Mouse (Mus musculus) lung, postnatal 36 days (tissue): ENCODE data around the gene Qser1.
"Not testable (repeated sequence)": the region's sequence is repeated elsewhere in the genome, so short reads cannot be mapped to it uniquely, and the experiment has no call there.

Experiments
- DNase-seq: peaks from one replicate; pipeline ENCODE4 v3.0.0; 2022; ENCODE audit warnings: mixed read lengths

Qser1 gene

DNA sequence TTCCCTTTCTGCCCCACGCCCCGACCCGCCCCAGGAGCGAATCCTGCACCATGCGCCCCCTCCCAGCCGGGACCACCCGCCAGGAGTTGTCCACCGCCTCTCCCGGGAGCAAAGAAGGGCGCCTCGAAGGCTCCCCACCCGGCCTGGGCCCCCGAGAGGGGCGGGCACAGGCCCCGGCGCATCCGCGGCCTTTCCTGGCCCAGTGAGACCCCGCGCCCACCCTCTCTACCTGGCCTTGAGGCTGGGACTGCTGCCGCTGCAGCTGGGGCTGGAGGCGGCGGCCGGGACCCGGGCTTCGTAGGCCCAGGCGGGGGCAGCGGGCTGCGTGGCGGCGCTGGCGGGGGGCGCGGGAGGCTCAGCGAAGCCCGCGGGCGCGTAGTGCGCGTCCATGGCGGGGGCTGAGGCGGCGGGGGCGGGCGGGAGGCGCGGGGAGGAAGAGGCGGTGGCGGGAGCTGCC is at the start of gene Qser1:
Qser1 (minus strand) TSS at position 390 of the 457 bp plus-strand sequence.
- peak; percentile 4 for DNase-seq

DNA sequence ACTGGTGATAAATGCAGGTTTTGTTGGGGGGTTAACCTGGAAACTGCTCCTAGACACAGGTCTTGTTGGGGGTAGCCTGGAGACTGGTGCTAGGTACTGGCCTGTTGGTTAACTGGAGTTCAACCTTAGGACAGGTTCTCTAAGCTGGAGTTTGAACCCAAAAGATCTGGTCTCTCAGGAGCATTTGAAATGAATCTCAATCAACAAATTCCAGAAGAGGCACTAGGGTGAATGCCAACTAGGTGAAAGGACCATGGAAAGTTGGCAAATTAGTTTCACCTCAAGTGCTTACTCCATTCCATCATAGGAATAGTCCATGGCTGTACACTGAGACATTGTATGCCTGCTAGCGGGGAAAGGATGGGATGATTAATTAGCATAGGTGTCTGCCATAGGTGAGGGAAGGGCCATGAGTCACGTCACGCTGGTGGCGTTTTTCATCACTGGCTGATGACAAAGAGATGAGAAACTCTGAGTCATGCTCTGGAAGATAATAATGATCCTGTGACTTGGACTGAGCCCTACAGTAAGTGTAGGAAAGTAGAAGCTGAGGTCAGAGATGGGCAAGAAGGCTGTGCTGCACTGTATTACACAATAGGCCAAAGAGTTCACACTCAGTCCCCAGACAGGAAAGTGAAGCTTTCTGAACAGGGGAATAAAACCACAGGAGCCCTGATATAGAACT is 47.8 kb upstream of the Qser1 start:
- no peak for DNase-seq

- DNase-seq = no peak
Measured at GRCm38 (mm10) chr2:104860426-104860825, 43.9 kb upstream of the Qser1 start.

- no peak for DNase-seq
Measured at GRCm38 (mm10) chr2:104859060-104859459, 42.5 kb upstream of the Qser1 start.

DNA sequence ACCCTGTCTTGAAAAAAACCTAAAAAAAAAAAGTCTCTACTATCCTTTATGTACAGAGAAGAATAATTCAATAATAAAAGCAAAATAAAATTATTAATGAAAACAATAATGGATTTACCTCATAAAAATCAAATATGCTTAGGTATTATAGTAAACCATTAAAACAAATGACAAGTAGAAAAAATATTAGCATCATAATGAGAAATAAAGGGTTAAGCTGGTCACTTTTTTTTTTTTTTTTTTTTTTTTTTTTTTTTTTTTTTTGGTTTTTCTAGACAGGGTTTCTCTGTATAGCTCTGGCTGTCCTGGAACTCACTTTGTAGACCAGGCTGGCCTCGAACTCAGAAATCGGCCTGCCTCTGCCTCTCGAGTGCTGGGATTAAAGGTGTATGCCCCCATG is 41.5 kb upstream of the Qser1 start:
- not testable (repeated sequence) for DNase-seq

DNA sequence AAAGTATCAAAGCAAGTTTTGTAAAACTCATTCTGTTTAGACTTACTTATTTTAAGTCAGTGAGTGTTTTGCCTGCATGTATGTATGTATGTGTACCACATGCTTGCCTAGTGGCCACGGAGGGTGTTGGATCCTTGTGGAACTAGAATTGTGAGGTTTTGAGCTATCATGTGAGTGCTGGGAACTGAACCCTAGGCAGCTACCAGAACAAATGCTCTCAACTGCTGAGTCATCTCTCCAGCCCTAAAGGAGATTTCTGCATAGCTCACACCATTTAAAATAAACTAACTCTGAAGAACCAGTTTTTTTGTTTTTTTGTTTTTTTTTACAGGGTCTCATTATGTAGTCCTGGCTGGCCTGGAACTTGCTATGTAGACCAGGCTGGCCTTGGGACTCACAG is 39.7 kb upstream of the Qser1 start:
- no peak for DNase-seq

DNA sequence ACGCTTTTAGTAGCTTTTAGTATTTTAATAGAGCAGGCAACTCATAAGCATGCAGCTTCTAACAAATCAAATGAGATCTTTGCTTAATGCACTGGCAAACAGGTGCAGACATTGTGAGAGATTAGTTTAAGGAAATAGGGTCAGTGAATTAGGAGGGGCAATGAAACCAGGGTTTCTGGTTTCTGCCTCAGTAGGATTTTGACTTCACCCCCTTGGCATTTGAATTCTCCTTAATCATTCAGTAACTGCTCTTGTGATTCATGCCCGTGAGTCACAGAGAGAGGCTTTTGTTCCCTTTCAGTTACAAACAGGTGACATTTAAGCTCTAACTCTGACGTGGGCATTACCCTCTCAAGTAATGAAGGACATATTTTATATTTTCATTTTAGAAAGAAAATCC is 39.2 kb upstream of the Qser1 start:
- no peak for DNase-seq

DNA sequence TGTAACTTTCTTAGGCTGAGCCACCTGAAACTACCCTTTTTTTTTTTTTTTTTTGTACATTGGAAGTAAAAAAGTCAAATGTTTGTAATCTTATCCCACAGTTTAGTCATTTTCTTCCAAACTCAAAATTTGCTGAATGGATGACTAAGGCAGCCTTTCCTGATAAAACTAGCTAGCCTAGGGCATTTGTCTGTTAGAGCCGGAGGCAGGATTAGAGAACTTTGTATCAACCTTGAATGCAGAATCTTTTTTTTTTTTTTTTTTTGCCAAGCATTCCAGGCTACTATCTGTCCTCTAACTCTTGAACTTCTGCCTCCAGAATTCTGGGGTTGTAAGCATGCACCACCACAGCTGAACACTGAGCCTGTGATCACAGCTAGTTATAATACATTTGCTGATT is 38.3 kb upstream of the Qser1 start:
- DNase-seq = no peak

GRCm38 (mm10) chr2:104852546-104852945 is 36.0 kb upstream of the Qser1 start:
- no peak for DNase-seq

GRCm38 (mm10) chr2:104851686-104852085 is 35.1 kb upstream of the Qser1 start:
- DNase-seq = no peak

GRCm38 (mm10) chr2:104849991-104850359 is 33.4 kb upstream of the Qser1 start:
- peak; percentile 3 for DNase-seq

- peak; percentile 68 for DNase-seq
Measured at GRCm38 (mm10) chr2:104849276-104849990, 32.9 kb upstream of the Qser1 start, which contains the start of gene Prrg4. Gene Prrg4 (minus strand): TSS chr2:104849876.

- peak; percentile 6 for DNase-seq
Measured at GRCm38 (mm10) chr2:104848235-104849161, 31.9 kb upstream of the Qser1 start.

DNA sequence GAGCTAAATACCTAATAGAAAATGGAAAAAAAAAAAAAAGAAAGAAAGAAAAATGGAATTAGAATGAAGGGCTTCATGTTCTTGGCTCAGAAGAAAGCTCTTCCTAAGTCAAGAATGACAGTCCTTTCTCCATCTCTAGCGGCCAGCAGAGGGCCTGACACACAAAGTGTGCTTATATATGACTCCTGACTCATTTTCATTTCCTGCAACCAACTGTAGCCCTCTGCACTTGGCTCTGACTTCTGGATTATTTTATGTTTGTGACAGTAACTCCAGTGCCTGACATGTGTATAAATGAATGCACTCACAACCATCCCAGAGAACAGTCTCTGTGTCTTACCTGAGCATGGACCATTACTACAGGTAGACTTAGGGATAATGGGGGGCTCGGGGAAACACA is 31.1 kb upstream of the Qser1 start:
- peak; percentile 22 for DNase-seq

DNA sequence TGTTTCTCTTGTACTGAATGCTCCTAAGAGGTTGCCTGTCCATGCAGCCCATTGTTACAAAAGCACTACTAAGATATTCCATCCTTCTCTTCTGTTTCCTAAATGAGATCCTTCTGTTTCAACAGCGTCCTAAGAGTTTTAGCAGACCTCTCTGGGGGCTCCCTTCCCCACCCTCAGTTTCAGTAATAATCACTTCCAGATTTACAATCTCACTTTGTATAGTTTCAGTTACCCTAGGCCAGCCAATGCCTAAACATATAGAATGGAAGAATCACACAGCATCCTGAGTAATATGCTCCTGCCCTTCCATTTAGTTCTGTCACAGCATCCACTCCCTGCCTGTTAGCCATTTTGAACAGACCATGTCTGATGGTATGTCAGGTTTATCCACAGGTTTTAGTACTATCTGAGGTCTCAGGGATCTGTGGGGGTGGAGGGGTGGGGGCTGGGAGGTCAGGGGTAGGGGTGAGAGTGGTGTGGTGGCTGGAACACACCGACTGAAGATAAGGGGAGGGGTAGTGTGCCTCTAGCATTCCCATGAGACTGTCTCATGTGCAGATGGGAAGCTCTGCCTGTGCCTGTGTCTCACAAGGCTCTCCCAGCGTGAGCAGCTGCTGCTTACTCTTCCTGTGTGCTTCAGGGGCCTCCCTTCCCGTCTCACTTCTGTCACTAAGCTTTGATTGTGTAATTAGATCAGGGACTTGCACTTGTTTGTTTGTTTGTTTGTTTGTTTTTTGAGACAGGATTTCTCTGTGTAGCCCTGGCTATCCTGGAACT is 30.3 kb upstream of the Qser1 start:
- DNase-seq = no peak

- DNase-seq = no peak
Measured at GRCm38 (mm10) chr2:104842559-104842958, 26.0 kb upstream of the Qser1 start.

- no peak for DNase-seq
Measured at GRCm38 (mm10) chr2:104841736-104842135, 25.2 kb upstream of the Qser1 start.

DNA sequence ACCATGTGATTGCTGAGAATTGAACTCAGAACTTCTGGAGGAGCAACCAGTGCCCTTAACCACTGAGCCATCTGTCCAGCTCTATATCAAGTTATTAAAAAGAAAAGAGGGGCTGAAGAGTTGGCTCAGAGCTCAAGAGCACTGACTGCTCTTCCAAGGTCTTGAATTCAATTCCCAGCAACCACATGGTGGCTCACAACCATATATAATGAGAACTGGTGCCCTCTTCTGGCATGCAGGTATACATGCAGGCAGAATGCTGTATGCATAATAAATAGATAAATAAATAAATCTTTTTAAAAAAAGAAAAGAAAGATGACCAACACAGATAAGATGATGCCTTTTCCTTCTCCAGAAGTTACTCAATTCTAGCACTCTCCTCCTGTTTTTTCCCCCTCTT is 24.4 kb upstream of the Qser1 start:
- no peak for DNase-seq

DNA sequence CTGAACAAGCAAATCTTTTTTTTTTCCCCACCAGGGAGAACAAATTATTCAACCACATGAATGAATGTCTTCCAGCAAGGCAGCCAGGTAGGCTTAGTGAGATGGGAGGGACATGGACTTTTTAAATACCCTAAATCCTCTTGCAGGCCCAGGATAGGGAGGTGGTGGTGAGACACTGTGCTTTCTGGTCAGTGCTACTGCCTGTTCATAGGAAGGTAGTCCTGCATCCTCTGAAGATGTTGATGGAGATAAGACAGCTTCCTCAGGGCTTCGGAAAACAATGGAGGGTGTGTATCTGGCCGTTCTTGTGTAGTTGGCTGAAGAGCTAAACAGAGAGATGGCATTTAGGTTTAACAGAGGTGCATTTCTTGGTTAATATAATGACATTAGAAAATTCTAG is 15.9 kb upstream of the Qser1 start:
- peak; percentile 8 for DNase-seq

DNA sequence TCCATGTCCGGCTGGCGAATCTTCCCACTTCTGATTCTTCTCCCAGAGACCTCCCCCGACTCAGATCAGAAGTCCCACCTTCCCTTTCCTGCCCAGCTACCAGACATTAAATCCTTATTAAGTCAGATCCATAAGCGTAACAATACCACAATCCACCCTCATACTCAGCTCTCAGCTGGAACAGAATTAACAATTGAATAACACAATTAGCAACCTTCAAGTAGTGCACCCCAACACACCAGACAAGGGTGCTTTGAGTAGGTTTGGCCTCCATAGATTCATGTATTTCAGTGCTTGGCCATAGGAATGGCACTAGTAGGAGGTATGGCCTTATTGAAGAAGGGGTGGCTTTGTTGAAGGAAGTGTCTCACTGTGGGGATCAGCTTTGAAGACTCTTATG is 9.6 kb upstream of the Qser1 start:
- DNase-seq = no peak

DNA sequence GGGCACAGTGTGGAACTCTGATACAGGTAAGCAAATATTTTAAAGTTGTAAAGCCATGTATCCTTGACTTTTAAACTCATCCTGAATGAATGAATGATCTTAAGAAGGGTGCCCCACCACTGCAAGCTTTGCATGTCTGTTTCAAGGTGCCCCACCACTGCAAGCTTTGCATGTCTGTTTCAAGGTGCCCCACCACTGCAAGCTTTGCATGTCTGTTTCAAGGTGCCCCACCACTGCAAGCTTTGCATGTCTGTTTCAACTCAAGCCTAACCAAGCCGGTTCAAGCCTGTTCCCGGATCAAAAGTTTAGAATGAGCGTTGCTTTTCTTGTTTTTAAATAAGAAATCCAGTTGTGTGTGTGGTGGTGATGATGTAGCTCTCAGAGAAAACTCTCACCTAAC is 2.2 kb upstream of the Qser1 start:
- not testable (repeated sequence) for DNase-seq

DNA sequence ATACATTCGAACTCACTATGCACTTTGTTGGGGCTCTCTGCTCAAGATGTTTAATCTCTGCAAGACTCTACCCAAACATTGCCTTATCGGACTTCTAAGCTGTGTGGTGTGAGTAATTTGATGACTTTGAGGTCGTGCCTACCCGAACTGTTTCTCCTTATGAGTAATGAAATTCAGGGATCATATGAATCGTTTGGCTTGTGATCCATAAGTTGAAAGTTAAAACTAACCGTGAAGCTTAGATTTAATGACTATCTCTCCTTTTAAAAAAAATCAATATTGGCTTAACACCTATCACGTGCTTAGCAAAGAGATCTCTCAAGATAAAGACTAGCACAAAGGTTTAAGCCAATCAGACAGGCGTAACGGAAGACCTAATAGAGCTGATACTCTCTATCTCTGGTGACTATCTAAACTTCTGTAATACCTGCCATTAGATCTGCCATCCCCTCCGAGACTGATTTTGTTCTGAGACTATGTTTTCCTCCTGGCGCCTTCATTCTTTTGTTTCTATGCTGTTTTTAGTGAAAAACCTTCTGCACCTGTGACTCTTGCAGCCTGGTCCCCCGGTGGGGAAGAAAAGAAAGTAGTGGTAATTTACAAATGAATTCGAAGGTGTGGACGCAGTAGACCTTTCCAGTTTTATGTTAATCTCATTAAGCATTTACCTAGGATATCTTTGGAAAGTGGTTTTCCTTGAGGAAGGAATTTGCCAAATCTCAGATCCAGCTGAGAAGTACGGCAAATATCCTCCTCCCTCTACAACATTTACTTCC is 1.2 kb upstream of the Qser1 start:
- no peak for DNase-seq
